In the genomic region with DNA sequence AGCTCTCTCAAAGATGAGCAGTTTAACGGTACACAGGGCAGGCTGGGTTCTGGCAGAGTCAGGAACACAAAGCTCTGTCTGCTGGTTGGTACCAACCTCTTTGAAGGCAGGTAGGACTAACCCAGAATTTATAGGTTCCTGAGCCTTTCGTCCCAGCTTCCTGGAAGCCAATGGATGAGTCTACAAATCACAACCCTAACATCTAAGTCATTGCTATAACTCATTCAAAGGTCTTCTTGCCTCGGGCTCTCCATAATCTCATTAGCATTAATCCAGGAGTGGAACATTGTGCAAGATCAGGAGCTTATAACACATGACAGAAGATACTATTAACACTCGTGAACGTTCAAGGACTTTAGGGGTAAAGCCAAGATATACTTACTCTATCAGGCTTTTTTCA, we compare ENCODE assay signal across 9 mouse cellular contexts. TPM values are rescaled to one million over a fixed set of nuclear protein-coding genes. Genes with fewer than 3 reads are reported as not detected.
DNase-seq lines count a peak whose midpoint lies in the region; ATAC-seq and TF ChIP-seq lines count a peak whose summit lies in the region.
"Had no signal": no experiment of that assay in that cellular context is flagged by ENCODE, and none has a peak within 500 bp of the region (broad histone marks: within the 10 kb centered on the region; RNA-seq: fewer than 3 reads in every experiment).

A gene (minus strand): TSS at position 101 of the 400 bp plus-strand sequence.

- H3K9me3 ChIP-seq in forebrain, embryonic 12.5 days = no peaks in the 10 kb centered on the region
- no peaks in the 10 kb centered on the region for H3K9me3 ChIP-seq in neural tube, embryonic 12.5 days
- H3K9me3 ChIP-seq: liver, embryonic 13.5 days had no signal

- H3K36me3 ChIP-seq in forebrain, embryonic 12.5 days (replicated peaks) = no peaks in the 10 kb centered on the region
- no peaks in the 10 kb centered on the region for H3K36me3 ChIP-seq in neural tube, embryonic 12.5 days
- H3K36me3 ChIP-seq: liver, embryonic 13.5 days had no signal

- no peak within 1 kb of the TSS for H3K27ac ChIP-seq in left cerebral cortex, adult 2 months
- no peak within 1 kb of the TSS for H3K27ac ChIP-seq in forebrain, embryonic 12.5 days
- H3K27ac ChIP-seq in neural tube, embryonic 12.5 days = no peak within 1 kb of the TSS
- H3K27ac ChIP-seq: liver, embryonic 13.5 days had no signal

- H3K4me1 ChIP-seq in forebrain, embryonic 12.5 days = peaks cover 27% of the 10 kb centered on the region
- H3K4me1 ChIP-seq in neural tube, embryonic 12.5 days = peaks cover 15% of the 10 kb centered on the region; the same call in 1 of the 2 replicates

- ATAC-seq in forebrain, embryonic 12.5 days (ENCODE audit: low FRiP score) = no peak
- ATAC-seq in neural tube, embryonic 12.5 days (ENCODE audit: low FRiP score, low read depth) = no peak

- H3K27me3 ChIP-seq in forebrain, embryonic 12.5 days = no peaks in the 10 kb centered on the region
- H3K27me3 ChIP-seq in neural tube, embryonic 12.5 days (replicated peaks) = no peaks in the 10 kb centered on the region

- no peak within 1 kb of the TSS for H3K4me2 ChIP-seq in forebrain, embryonic 12.5 days
- no peak within 1 kb of the TSS for H3K4me2 ChIP-seq in neural tube, embryonic 12.5 days (replicated peaks)
- H3K4me2 ChIP-seq: liver, embryonic 13.5 days had no signal

- no peak for DNase-seq in left cerebral cortex, adult 2 months (ENCODE audit: extremely low spot score in 1 of 2, low spot score in 2 of 2)
- DNase-seq in left cerebral cortex, adult 11 months (ENCODE audit: low spot score) = no peak
- DNase-seq in left cerebral cortex, postnatal 10 days (ENCODE audit: extremely low spot score in 1 of 2, low spot score in 2 of 2) = no peak
- DNase-seq in adrenal gland, adult 2 months = no peak
- no peak for DNase-seq in cerebellum, adult 9-10 months
- DNase-seq in gastrocnemius, postnatal 14 days = no peak
- DNase-seq: liver, embryonic 13.5 days had no signal

- no peak for TF ChIP-seq CTCF in left cerebral cortex, adult 2 months (IDR thresholded peaks at IDR 0.05)

- no peak within 1 kb of the TSS for H3K9ac ChIP-seq in forebrain, embryonic 12.5 days
- no peak within 1 kb of the TSS for H3K9ac ChIP-seq in neural tube, embryonic 12.5 days
- H3K9ac ChIP-seq: liver, embryonic 13.5 days had no signal

- H3K4me3 ChIP-seq in left cerebral cortex, adult 2 months = no peak within 1 kb of the TSS
- H3K4me3 ChIP-seq in forebrain, embryonic 12.5 days (replicated peaks) = no peak within 1 kb of the TSS
- H3K4me3 ChIP-seq in neural tube, embryonic 12.5 days = no peak within 1 kb of the TSS
- H3K4me3 ChIP-seq: liver, embryonic 13.5 days had no signal

- intact Hi-C loops in left cerebral cortex, adult 2 months (cut with DNase I) = loop anchor here (5.0 kb wide), 2 partner anchors 96 to 166 kb away; no protein-coding TSS in a partner anchor
- intact Hi-C loops in left cerebral cortex, postnatal 10 days (cut with DNase I) = no loop called here
- intact Hi-C loops in gastrocnemius, postnatal 14 days (cut with DNase I; ENCODE audit: low total_unique reads) = loop anchor here (5.0 kb wide), 1 partner anchor 64 kb away; no protein-coding TSS in a partner anchor

- WGBS in forebrain, embryonic 12.5 days = 77% methylated on average over 5 of the region's 5 CpGs
- WGBS in neural tube, embryonic 12.5 days = 83% methylated on average over 5 of the region's 5 CpGs

RNA-seq across cellular contexts. Expression of the gene that starts here (rescaled TPM):
- 10 to 100 TPM; 80.3 to 80.6 TPM for total RNA-seq in left cerebral cortex, adult 2 months (2021)
- polyA plus RNA-seq in forebrain, embryonic 12.5 days (2016; fragmentation: Nextera tagmentation; extraction: Ambion mirVana) = 81.6 and 84.6 TPM in 2 replicates
- total RNA-seq in left cerebral cortex, postnatal 10 days (2021) = 100 to 1,000 TPM; 249 to 260 TPM
- polyA plus RNA-seq in neural tube, embryonic 12.5 days (2016; fragmentation: Nextera tagmentation; extraction: Ambion mirVana) = 78.8 and 89.6 TPM in 2 replicates
- not detected for total RNA-seq in adrenal gland, adult 2 months (2021)
- polyA plus RNA-seq in adrenal gland, adult 2 months (2012; rRNA removed) = 0.09 TPM in 1 of 2 replicates, not detected in the other
- 1 to 10 TPM in 1 of 2 experiments, under 1 TPM in 1; 1.00 to 2.4 TPM for total RNA-seq in gastrocnemius, postnatal 14 days (2021)

Comparison
In these comparisons a context has a peak if more than half of its experiments do, and no peak if none do; other contexts are left out.
1. RNA of the gene that starts here (total RNA-seq): 249 to 260 TPM in left cerebral cortex, postnatal 10 days and 80.3 to 80.6 TPM in left cerebral cortex, adult 2 months; 1.00 to 2.4 TPM in gastrocnemius, postnatal 14 days and not detected in adrenal gland, adult 2 months; every median in the first group is over 10 times any median in the second.
2. RNA of the gene that starts here (polyA plus RNA-seq): 78.8 to 89.6 TPM in neural tube, embryonic 12.5 days and 81.6 to 84.6 TPM in forebrain, embryonic 12.5 days; 0.09 TPM in adrenal gland, adult 2 months; every median in the first group is over 10 times any median in the second.